Mouse (Mus musculus): ENCODE measurements around the gene Pde6d. TPM values are rescaled to one million over a fixed set of nuclear protein-coding genes. Genes with fewer than 3 reads are reported as not detected.
"Not testable (repeated sequence)": the region's sequence is repeated elsewhere in the genome, so short reads cannot be mapped to it uniquely, and the experiment has no call there.

The Pde6d gene
- total RNA-seq, 4 experiments from 2014 or later = 36.8 to 47.2 (median 42.3) TPM

- no peak for DNase-seq
These were observed 56.8 kb downstream of the Pde6d start for GRCm38 (mm10) chr1:86525499-86526115.

DNA sequence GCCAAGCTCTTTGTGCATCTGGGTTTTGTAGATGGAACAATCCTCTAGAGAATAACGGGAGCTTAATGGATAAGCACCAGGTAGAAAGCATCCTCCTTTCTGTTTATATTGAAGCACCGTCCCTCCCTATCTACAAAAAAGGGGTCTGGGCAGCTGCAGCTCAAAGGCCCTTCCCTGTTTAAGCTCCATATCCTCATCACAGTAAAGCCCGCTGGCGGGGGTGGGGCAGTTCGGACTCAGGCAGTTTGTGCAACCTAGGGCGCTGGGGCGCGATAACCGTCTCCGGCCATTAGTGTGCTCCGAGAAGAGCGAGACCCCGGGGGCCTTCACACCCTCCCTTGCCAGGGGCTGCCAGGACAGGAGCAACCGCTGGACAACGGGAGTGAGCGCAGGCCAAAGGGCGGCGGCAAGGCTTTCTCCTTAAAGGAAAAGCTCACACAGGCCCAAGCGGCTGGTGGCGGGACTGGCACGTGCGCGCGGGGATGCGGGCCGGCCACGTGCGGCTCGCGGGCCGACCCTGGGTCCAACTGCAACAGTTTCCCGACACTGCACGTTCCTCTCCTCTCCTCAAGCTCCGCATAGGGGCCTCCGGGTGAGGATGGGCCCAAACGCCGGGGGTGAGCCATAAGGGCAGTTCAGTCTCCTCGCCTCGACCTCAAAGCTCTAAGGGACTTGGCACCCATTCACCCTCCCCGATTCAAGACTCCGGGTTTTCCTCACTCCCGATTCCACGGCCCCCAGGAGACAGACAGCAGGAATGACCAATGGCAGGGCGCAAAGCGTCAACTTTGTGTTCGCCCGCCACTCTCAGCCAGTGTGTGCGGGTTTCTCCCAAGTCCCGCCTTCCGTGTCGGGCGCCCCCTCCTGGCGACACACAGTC is 57.6 kb downstream of the Pde6d start:
- peak; percentile 99 for DNase-seq

GRCm38 (mm10) chr1:86523776-86524618 is 58.4 kb downstream of the Pde6d start:
- DNase-seq = no peak

GRCm38 (mm10) chr1:86522286-86522871 is 60.0 kb downstream of the Pde6d start:
- no peak for DNase-seq

DNA sequence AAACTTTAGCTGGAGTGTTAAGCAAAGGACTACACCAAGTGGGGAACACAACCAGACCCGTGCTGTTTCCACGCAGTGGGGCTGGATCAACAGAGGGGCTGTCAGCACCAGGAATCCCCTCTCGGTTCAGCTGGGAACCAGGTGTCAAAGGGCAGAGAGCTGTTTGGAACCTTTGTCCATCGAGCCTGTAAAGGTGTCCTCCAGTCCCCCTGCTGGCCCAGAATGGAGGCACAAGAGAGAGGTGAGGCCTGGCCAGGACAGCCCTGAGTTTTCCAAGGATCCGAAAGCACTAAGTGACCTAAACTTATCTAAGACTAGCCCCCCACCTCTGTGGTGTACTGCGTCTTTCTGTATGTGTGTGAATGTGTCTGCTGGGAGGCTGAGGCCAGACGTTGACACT is 62.1 kb downstream of the Pde6d start:
- DNase-seq = no peak

DNA sequence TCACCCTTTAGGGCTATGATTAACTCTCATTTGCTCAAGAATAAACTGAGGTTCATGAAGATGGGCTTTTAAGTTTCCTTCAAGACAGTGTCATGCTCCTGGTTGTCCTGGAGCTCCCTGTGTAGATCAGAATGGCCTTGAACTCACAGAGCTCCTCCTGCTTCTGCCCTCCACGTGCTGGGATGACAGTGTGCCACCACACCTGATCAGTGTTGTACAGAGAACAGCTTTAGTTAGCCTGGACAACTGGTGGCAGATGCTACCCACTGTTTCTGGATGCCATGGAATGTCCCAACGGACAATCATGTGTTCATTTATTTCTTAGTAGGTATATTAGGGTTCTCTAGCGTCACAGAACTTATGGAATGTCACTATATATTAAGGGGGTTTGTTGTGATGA is 65.4 kb downstream of the Pde6d start:
- DNase-seq = no peak

DNA sequence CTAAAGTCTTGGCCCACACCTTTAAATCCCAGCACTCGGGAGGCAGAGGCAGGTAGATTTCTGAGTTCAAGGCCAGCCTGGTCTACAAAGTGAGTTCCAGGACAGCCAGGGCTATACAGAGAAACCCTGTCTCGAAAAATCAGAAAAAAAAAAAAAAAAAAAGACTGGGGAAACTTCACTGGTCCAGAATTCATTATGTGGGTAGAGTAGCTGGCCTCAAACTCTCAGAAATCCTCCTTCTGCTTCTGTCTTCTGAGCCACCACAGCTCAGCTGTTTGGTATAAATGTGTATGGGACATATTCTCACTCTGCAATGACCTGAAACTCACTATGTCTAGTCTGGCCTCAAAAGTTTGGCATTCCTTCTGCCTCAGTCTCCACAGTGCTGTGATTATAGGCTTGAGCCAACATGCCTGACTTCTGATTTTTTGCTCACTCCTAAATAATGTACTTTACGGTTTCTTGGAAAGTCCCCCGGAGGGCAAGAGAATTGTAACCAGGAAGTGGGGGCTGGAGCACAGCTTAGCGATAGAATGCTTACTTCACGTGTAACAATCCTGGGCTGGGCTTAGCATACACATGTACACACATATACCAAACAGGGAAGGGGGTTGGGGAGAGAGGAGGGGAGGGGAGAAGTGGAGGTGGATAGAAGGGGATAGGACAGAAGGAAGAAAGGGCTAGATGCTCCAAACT is 66.6 kb downstream of the Pde6d start:
- DNase-seq = no peak

- DNase-seq = not testable (repeated sequence)
These were observed 69.4 kb downstream of the Pde6d start for GRCm38 (mm10) chr1:86513031-86513430.

GRCm38 (mm10) chr1:86512154-86512720 is 70.2 kb downstream of the Pde6d start:
- no peak for DNase-seq

DNA sequence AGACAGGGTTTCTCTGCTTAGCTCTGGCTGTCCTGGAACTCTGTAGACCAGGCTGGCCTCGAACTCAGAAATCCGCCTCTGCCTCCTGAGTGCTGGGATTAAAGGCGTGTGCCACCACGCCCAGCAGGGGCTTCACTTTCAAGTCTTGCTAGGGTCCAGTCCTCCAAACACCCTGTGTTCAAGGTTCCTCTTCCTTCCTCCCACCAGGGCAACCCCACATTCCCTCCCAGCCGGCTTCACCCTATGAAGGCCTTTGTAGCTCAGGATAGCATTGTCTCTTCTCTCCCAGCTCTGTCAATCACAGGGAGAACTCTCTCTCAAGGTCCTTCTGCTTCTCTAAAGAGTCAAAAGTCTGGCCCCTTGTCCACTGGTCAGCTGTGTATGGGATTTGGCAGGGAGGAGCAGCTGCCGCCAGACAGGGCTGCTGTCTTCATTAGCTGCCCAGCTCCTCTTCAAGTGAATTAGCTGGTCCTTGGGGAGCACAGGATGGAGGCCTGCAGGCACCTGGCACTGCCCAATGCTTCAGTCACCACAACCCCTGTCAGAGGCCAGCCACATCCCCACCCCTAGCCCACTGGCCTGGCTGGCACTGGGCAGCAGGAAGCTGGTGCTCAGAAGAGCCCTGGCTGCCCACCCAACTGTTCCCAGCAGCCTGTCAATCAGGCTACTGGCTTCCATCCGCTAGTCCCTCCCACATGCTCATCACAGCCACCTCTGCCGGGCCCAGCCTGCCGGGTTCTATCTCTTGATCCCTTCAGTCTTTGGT is 71.6 kb downstream of the Pde6d start:
- no peak for DNase-seq

GRCm38 (mm10) chr1:86510266-86510665 is 72.2 kb downstream of the Pde6d start:
- DNase-seq = no peak

- peak; percentile 77 for DNase-seq
These were observed 73.0 kb downstream of the Pde6d start for GRCm38 (mm10) chr1:86509410-86509809.

DNA sequence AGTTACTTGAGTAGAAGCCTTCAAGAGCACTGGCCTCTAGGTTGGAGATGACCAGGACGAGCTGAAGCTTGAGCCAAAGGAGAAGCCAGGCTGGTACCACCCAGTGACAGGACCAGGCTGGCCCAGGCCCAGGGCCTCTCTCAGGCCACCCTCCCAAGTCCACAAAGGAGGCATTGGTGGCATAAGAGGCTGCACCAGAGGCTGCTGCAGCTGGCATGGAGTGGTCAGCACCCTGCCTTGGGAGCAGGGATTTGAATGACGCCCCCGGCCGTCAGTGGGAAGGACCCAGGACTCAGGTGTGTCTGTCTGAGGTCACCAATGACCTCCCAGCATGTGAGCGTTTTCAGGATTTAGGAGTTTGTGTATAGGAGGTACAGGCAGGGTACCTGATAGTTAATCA is 74.6 kb downstream of the Pde6d start:
- DNase-seq = no peak

DNA sequence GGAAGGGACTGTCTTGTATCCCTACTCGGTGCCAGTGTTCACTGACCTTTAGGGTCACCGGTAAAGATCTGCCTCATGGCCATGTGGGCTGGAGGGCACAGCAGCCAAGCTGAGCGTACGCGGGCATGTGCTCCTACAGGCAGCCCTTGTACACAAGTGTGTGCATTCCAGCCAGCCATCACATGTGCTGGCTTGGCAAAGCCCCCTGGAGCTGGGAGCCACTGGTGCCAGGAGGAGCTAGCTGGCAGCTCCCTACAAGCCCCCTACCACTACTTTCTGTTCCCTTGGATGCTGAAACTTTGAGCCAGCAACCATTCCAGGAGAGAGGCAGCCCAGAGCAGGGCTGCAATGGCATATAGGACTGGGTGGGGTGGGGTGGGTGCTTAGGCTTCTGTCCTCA is 76.0 kb downstream of the Pde6d start:
- DNase-seq = no peak

- DNase-seq = no peak
These were observed 77.0 kb downstream of the Pde6d start for GRCm38 (mm10) chr1:86505461-86505860.

GRCm38 (mm10) chr1:86504697-86505421 is 77.6 kb downstream of the Pde6d start:
- no peak for DNase-seq

DNA sequence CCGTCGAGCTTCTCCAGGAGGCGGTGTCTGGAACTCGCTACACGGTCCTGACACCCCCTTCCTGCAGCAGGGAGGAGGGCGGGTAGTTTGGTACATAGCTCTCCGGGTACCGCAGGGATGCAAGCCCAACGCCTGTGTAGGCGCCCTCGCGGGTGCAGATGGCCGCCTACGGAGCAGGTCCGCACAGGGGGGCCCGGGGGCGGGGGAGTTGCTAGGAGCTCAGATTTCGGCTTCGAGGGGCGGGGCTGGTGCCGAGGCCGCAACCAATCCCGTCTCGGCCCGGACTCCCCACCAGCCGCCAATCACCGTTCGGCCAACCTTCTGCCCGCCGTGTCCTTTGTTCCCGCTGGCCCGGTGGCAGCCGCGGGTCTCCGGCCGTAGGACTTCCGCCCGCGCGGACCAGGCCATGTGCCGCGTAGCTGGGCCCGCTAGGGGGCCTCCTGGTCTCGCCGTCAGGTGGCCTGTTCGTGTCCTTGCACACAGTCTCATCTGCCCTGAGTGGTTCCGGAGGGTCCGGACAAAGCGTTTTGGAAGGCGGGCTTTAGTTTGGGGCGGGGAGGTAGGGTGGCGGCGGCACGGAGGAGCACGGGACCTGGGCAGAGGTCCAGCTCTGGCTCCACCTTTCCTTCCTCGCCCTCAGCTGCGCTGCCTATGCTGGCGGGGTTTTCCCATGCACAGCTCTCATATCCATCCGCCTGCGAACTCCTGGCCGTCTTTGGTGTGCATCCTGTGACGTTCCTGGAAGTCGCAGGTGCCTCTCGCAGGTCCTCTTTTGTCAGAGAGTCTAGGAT is 78.3 kb downstream of the Pde6d start:
- DNase-seq = peak; percentile 95

DNA sequence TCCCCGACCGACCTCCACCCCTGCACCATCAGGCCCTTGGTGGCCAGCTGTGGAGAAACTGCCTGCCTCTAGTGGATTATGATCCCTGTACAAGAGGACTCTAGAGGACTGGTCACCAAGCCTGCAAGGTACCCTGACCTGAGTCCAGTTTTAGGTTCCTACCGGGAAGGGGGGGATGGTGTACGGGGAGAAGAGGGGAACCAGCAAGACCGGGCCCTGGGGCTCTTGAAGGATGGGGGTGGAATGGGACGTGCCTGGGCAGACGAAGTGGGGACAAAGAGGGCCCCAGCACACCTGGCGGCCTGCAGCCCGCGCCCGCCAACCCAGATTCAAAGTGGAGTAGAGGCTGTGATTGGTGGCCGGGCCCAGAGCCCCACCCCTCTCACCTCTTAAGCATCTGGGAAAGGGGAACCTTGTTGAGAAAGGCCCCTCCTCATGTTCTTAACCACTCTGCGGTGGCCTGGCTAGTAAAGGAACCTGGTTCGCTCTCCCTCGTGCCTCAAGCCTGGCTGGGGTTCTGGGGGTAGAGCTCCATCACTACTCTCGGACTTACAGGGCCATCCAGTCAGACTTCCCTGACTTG is 79.2 kb downstream of the Pde6d start:
- DNase-seq = no peak

Data from adrenal gland, adult 8-10 months (tissue).